Mouse (Mus musculus) c-Kit-positive CD71-positive TER-119-positive erythroid progenitor cells, embryonic 14.5 days (primary cell): ENCODE measurements around the gene Speer4f2.
"Not testable (repeated sequence)": the region's sequence is repeated elsewhere in the genome, so short reads cannot be mapped to it uniquely, and the experiment has no call there.

Experiments used
- DNase-seq: peaks from one replicate; pipeline ENCODE4 v3.0.0-alpha.2; 2013; ENCODE audit warnings: low spot score

Gene Speer4f2

GRCm38 (mm10) chr5:17372880-17373279 lies at the start of gene Speer4f2:
Gene Speer4f2 (plus strand): TSS chr5:17373180.
- DNase-seq = not testable (repeated sequence)

- no peak for DNase-seq
Measured at GRCm38 (mm10) chr5:17328946-17329566, 43.9 kb upstream of the Speer4f2 start.

DNA sequence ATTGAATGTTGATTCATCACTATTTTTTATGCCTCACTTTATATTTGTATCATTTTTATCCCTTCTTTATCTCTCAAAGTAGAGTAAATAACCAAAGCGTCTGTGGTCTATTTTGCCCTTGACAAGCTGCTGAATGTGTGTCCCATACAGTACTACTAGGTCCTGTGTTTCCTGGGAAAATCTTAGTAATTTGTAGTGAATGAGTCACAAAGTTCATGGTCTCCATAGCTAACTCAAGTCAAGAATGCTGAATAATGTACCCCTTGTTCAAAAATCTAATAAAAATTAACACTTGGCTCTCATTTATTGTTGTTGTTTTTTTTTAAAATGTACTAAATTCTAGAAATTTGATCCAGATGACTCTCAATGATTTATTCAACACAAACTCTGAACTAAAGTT lies 38.1 kb upstream of the Speer4f2 start:
- DNase-seq = no peak

- DNase-seq = not testable (repeated sequence)
Measured at GRCm38 (mm10) chr5:17345741-17346140, 27.2 kb upstream of the Speer4f2 start.

DNA sequence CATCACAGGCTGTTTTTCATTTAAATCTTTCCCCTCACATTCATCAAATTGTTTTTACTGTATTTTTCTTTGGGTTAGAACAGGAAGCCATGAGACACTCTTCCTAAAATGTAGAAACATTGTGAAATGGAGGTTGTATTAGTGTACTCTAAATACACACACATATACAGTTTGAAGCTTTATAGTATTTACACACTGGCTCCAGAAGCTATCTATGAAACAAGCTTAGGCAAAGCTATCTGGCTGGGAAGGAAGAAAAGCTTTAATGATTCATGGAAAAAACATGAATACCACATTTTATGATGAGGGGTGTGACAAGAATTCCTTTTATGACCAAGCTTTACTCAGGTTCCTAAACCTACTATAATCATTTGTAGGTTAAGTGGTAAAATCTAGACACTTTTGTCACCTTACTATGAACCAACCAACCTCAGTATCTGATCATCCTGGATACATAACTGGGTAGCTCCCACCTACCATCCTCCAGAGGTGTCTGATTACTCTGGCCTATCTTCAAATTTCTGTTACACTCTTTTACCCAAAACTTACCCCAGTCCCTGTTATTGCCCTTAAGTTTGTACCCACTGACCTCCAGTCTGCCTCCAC lies 13.5 kb upstream of the Speer4f2 start:
- DNase-seq = no peak

DNA sequence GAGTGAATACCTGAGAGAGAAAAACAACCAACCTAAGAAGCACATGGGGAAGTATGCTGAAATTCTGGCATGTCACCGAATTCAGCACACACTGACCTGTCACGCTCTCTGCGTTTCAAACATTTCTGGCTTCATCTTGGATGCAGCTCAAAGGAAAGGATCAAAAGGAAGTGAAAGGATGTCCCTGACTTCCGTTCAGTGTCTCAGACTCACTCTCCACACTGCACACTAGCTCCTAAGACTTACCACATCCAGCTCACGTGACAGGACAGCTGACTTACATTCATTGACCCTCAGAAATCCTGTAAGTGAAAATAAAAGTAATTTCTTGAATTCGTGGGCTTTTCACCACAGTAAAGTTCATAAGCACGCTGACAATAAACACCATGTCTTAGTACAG lies 16.9 kb downstream of the Speer4f2 start:
- DNase-seq = no peak

DNA sequence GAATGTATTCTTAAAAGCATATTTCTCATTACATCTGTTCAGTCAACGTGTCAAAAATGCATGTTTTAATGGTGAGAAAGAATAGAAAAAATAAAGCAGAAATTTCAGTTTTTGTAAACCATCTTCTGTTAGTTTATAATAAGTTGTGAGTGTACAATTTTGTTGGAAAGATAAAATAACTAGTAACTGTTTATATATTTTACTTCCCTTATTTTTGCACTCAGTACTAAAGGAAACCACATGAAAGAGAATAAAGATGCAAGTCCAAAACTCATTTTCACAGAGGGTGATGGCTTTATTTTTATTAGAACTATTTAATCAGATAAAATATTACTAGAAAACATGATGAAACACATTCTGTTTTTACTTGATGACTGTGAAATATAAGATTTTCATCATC lies 18.2 kb downstream of the Speer4f2 start:
- DNase-seq = no peak

DNA sequence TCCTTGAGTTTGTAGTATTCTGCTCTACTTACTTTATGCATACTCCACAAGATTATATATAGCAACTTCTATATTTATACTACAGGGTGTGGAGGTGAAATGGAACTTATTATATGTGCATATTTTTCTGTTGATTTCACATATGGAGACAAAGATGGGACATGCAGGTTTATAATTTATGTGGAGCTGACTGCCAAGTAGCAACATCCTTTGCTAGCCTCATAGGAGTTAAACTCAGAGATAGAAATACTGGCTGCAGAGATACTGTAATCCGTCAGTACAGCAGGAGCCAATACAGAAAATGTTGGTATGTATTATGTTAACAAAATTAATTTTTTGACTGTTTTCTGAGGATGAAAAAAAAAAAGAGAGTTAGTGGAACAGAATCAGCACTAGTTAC lies 27.6 kb downstream of the Speer4f2 start:
- DNase-seq = no peak

GRCm38 (mm10) chr5:17401206-17402077 lies 28.5 kb downstream of the Speer4f2 start:
- DNase-seq = no peak

- no peak for DNase-seq
Measured at GRCm38 (mm10) chr5:17402330-17403125, 29.5 kb downstream of the Speer4f2 start.

- no peak for DNase-seq
Measured at GRCm38 (mm10) chr5:17403584-17403983, 30.6 kb downstream of the Speer4f2 start.

DNA sequence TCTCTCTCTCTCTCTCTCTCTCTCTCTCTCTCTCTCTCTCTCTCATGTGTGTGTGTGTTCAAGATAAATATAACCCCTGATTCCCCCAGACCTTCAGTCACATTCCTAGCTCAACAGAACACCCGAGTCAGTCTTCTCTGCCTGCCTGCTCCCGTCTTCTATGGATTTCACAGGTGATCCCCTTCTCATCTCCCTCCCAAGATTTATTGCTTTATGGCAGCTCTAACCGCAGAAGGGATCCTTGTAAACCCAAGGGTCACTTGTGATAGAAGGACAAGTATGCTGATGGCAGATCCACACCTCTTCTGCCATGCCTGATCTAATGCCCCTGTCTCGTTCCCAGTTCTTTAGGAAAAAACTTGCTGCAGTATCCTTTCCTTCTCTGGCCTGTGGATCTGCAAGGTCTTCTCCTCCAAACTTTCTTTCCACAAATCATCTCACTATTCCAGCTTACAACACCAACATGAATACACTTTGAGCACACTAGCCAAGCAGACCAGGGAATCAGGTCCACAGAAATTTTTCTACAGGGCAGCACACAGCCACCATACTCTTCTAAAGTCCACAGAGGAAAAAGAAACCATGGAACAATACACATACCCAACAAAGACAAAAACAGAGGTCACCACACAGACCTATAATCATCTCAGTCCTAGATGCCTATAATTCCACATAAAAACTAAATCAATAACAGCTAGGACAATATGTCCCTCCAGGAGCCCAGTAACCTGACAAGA lies 36.1 kb downstream of the Speer4f2 start:
- no peak for DNase-seq

- no peak for DNase-seq
Measured at GRCm38 (mm10) chr5:17417201-17417600, 44.2 kb downstream of the Speer4f2 start.

- no peak for DNase-seq
Measured at GRCm38 (mm10) chr5:17419215-17419820, 46.3 kb downstream of the Speer4f2 start.

DNA sequence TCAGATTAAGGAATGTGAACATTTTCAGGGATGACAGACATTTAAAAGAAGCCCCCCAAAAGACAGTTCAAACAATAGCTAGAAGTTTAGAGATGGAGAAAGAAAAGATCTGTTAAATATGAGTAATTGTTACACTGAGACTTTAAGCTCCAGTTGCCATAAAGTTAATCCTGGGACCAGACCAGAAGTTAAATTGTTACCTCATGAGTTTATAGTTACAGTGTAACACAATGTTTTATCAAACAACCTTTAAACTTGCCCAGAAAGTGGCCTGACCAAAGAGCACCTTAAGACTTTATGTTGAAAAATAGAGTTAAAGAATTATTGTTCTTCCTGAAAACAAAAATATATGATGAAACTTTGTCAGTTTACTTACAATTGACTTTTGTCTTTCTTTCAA lies 46.9 kb downstream of the Speer4f2 start:
- DNase-seq = no peak

DNA sequence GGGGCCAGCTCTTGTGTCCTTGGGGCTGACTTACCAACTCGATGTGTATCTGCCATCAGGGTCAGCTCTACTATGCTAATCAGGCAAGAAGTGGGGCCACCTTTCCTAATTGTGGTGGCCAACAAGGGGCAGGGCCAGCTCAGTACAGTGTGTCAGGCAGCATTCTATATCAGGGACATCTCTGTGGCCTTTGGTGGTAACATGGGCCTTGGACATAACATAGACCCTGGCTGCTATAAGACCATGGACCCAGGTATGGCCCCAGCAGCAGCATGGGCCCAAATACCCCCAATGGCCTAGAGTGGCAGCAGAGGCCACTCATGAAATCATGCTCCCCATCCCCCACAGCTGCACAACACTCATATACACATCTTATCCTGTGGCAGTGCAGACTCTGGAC lies 49.2 kb downstream of the Speer4f2 start:
- DNase-seq = no peak

- DNase-seq = no peak
Measured at GRCm38 (mm10) chr5:17426930-17427329, 54.0 kb downstream of the Speer4f2 start.
